Mouse (Mus musculus): Measurements from ENCODE around the gene Tmem62. TPM values are rescaled to one million over a fixed set of nuclear protein-coding genes. Genes with fewer than 3 reads are reported as not detected.
"Not testable (repeated sequence)": the region's sequence is repeated elsewhere in the genome, so short reads cannot be mapped to it uniquely, and the experiment has no call there.

Gene Tmem62
- total RNA-seq (2022), result 10 to 100 TPM; 21.9 to 27.6 (median 23.4) TPM

- peak; percentile 28 to 51 for DNase-seq (ENCODE audit: low spot score in 2 of 2)
Measured at GRCm38 (mm10) chr2:120976990-120977925, at the start of gene Tmem62. Tmem62 (plus strand) TSS chr2:120977017.

- no peak for DNase-seq (ENCODE audit: low spot score in 2 of 2)
Measured at GRCm38 (mm10) chr2:120933038-120933437, 43.8 kb upstream of the Tmem62 start.

- DNase-seq (ENCODE audit: low spot score in 2 of 2), result peak; percentile 17 to 58
Measured at GRCm38 (mm10) chr2:120951208-120951607, 25.6 kb upstream of the Tmem62 start.

- DNase-seq (ENCODE audit: low spot score in 2 of 2), result no peak
Measured at GRCm38 (mm10) chr2:120952176-120952938, 24.5 kb upstream of the Tmem62 start.

- DNase-seq (ENCODE audit: low spot score in 2 of 2), result no peak
Measured at GRCm38 (mm10) chr2:120959363-120959762, 17.5 kb upstream of the Tmem62 start.

GRCm38 (mm10) chr2:120959827-120960226 is 17.0 kb upstream of the Tmem62 start:
- DNase-seq (ENCODE audit: low spot score in 2 of 2), result no peak

- DNase-seq (ENCODE audit: low spot score in 2 of 2), result no peak
Measured at GRCm38 (mm10) chr2:120960261-120960660, 16.6 kb upstream of the Tmem62 start.

- no peak for DNase-seq (ENCODE audit: low spot score in 2 of 2)
Measured at GRCm38 (mm10) chr2:120963110-120963509, 13.7 kb upstream of the Tmem62 start.

- no peak for DNase-seq (ENCODE audit: low spot score in 2 of 2)
Measured at GRCm38 (mm10) chr2:120965486-120965885, 11.3 kb upstream of the Tmem62 start.

GRCm38 (mm10) chr2:120970045-120970539 is 6.7 kb upstream of the Tmem62 start:
- DNase-seq (ENCODE audit: low spot score in 2 of 2), result peak in 1 of 2 experiments; percentile 16

- peak; percentile 75 to 79 for DNase-seq (ENCODE audit: low spot score in 2 of 2)
Measured at GRCm38 (mm10) chr2:120970559-120971080, 6.2 kb upstream of the Tmem62 start, which contains the start of gene Ubr1. Ubr1 (minus strand) TSS chr2:120970715.

- no peak for DNase-seq (ENCODE audit: low spot score in 2 of 2)
Measured at GRCm38 (mm10) chr2:120971766-120972165, 5.1 kb upstream of the Tmem62 start.

GRCm38 (mm10) chr2:120972257-120972656 is 4.6 kb upstream of the Tmem62 start:
- DNase-seq (ENCODE audit: low spot score in 2 of 2), result not testable (repeated sequence)

- DNase-seq (ENCODE audit: low spot score in 2 of 2), result no peak
Measured at GRCm38 (mm10) chr2:120972964-120973363, 3.9 kb upstream of the Tmem62 start.

- no peak for DNase-seq (ENCODE audit: low spot score in 2 of 2)
Measured at GRCm38 (mm10) chr2:120976308-120976707, 509 bp upstream of the Tmem62 start.

GRCm38 (mm10) chr2:120977926-120978692 is 1.3 kb downstream of the Tmem62 start:
- no peak for DNase-seq (ENCODE audit: low spot score in 2 of 2)

GRCm38 (mm10) chr2:120978693-120979037 is 1.8 kb downstream of the Tmem62 start:
- no peak for DNase-seq (ENCODE audit: low spot score in 2 of 2)

GRCm38 (mm10) chr2:120979819-120980218 is 3.0 kb downstream of the Tmem62 start:
- DNase-seq (ENCODE audit: low spot score in 2 of 2), result no peak

GRCm38 (mm10) chr2:120980861-120981260 is 4.0 kb downstream of the Tmem62 start:
- DNase-seq (ENCODE audit: low spot score in 2 of 2), result no peak

- DNase-seq (ENCODE audit: low spot score in 2 of 2), result no peak
Measured at GRCm38 (mm10) chr2:120983611-120984010, 6.8 kb downstream of the Tmem62 start.

GRCm38 (mm10) chr2:120985241-120985640 is 8.4 kb downstream of the Tmem62 start:
- DNase-seq (ENCODE audit: low spot score in 2 of 2), result no peak

All from layer of hippocampus, adult 8-10 months (tissue).